Mouse (Mus musculus) E14TG2a.4 (cell line): ENCODE data around the gene Rhbdl1.

Source experiments
- CTCF ChIP-seq: conservative IDR thresholded peaks from 2 replicates; pipeline ENCODE4 v1.5.1; 2014; ENCODE audit warnings: low read length
- NANOG ChIP-seq: IDR thresholded peaks from 2 replicates; pipeline ENCODE4 v1.6.1; 2014; ENCODE audit warnings: borderline replicate concordance, low read length, mixed read lengths
- POU5F1 ChIP-seq: IDR thresholded peaks from 2 replicates; pipeline ENCODE4 v1.6.1; 2014; ENCODE audit warnings: low read length, borderline replicate concordance

DNA sequence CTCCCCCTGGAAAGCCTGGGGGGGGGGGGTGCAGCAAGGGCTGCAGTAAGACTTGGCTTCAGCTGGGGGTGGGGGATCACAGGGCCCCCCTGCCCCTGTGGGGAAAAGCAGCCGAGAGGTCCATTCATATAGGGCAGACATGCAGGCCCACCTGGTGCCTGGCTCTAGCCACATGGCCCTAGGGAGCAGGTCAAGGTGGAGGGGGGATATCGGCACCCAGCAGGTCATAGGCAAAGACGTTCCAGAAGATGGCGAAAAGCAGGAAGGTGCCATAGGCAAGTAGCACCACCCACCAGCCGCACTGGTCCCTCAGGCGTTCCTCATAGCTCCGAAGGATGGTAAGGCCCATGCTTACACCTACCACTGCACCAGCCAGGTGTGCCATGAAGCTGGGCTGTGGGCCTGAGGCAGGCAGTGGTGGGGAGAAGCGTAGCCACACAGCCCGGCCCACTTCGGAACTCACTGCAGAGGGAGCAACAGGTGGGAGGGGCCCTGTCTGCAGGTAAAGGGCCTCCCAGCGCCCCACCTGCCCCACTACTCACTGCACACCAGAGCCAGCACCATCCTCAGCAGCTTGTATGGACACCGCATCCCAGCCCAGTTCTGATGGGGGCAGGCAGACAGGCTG lies 2.4 kb downstream of the Rhbdl1 start:
- no peak for TF ChIP-seq CTCF
- TF ChIP-seq POU5F1: no peak
- TF ChIP-seq NANOG: no peak
